Mouse (Mus musculus): ENCODE data around the gene Pdxp. TPM values are rescaled to one million over a fixed set of nuclear protein-coding genes. Genes with fewer than 3 reads are reported as not detected.

The Pdxp gene
- polyA plus RNA-seq, 1 experiment = 3.5 TPM

DNA sequence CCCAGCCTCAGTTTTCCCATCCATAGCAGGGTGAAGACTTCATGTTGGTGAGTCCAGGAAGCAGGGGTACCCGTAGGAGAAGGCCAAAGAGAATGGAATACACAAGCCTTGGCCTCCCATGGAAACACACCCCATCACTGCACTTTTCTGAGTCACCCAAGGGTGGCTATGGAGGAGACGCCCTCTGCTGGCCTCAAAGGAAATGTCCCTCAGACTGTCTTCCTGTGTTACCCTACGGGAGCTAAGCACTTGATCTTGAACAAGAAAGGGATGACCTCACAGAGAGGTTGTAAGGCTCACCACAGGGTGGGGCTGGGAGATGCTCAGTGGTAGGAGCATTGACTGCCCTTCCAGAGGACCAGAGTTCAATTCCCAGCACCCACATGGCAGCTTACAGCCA lies 17.9 kb downstream of the Pdxp start:
- DNase-seq = no peak

DNA sequence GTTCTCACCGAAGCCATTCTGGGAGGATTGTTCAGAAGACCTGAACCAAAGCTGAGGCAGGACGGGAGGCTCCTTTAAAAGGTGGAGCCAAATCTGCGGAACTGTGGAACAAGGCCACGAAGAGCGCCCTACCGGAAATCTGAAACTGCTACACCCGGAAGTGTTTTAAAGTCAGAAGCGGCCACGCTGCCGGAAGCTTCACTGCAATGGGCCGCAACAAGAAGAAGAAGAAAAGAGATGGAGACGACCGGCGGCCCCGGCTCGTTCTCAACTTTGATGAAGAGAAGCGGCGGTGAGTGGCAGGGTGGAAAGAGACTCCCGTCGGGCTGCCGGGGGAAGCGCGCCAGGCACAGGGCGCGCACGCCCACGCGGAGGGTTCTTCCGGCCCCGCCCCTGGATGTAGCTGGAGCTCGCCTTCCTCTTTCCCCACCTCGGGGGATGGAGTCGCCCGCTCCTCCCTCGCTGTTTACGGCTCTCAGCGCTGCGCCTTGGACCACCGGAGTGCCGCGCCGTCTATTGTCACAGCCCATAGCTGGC lies 21.1 kb downstream of the Pdxp start, which contains the start of gene Nol12:
Gene Nol12, plus strand, starts transcription at position 150 of the 537 bp plus-strand sequence.
- H3K4me1 ChIP-seq (ENCODE audit: control insufficient read depth, insufficient read depth, low read length) = 0 out of 2 replicates have a peak, but pooled peaks cover 2% of the 10 kb centered on the region
- DNase-seq = peak; percentile 79
- TF ChIP-seq POLR2A (IDR thresholded peaks at IDR 0.05; ENCODE audit: borderline replicate concordance, extremely low read depth, low read depth, low read length) = peak; percentile 79; the same call in 1 of the 2 replicates
- no peak for TF ChIP-seq CTCF (IDR thresholded peaks at IDR 0.05; ENCODE audit: insufficient read depth, low read length)
- H3K4me3 ChIP-seq (replicated peaks; ENCODE audit: extremely low read depth, low read depth, low read length) = peak within 1 kb of the TSS; percentile 83
- WGBS = under 1% methylated on average over 42 of the region's 42 CpGs

More for the DNA sequence above, 17.9 kb downstream of the Pdxp start:
- TF ChIP-seq POLR2A (IDR thresholded peaks at IDR 0.05; ENCODE audit: borderline replicate concordance, extremely low read depth, low read depth, low read length) = no peak
- peak; percentile 79 for TF ChIP-seq CTCF (IDR thresholded peaks at IDR 0.05; ENCODE audit: insufficient read depth, low read length)
- WGBS = 4% methylated on average over 3 of the region's 3 CpGs
- peaks cover 8% of the 10 kb centered on the region for H3K4me1 ChIP-seq (ENCODE audit: control insufficient read depth, insufficient read depth, low read length)
- no peak overlapping the region for H3K4me3 ChIP-seq (replicated peaks; ENCODE audit: extremely low read depth, low read depth, low read length)

DNA sequence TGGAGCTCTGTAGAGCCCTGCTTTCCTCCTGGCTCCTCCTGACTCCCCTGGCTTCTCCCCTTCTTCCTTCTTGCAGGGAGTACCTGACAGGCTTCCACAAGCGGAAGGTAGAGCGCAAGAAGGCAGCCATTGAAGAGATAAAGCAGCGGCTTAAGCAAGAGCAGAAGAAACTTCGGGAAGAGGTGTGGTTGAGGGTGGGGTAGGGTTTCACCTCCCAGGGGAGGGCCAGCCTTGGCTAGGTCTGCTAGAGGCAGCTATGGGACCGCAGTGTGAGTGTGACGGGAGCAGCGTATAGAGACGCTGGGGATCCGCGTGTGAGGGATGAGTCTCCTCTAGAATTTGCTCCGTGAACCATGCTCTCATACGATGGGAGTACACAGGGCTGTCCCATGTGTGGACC lies 22.7 kb downstream of the Pdxp start:
- Histone ChIP-seq H3K4me3 (replicated peaks; ENCODE audit: extremely low read depth, low read depth, low read length) (no peak overlapping the region), H3K4me1 (ENCODE audit: control insufficient read depth, insufficient read depth, low read length) (0 out of 2 replicates have a peak, but pooled peaks cover 2% of the 10 kb centered on the region)
- 87% methylated on average over 12 of the region's 12 CpGs for WGBS
- DNase-seq = no peak
- TF ChIP-seq CTCF (IDR thresholded peaks at IDR 0.05; ENCODE audit: insufficient read depth, low read length) (no peak), POLR2A (IDR thresholded peaks at IDR 0.05; ENCODE audit: borderline replicate concordance, extremely low read depth, low read depth, low read length) (no peak)

DNA sequence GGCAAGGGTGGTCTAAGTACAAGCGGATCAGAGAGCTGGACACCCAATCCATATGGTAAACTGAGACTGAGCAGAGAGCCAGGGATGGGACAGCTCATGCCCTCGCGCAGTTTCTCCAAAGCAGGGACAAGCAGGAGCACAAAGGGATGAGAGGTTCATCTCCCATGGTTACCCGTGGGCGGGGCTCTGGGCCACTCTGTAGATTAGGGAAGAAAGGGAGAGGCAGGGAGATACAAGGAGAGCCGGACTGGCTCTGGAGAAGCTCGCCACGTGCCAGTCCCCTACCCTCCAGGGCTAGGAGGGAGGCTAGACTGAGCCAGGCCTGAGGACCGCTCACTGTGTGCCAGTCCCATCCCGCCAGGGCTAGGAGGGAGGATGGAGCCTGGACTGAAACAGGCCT lies 23.6 kb downstream of the Pdxp start:
- H3K4me3 ChIP-seq (replicated peaks; ENCODE audit: extremely low read depth, low read depth, low read length) = no peak overlapping the region
- DNase-seq = no peak
- WGBS = 86% methylated on average over 10 of the region's 10 CpGs
- 0 out of 2 replicates have a peak, but pooled peaks cover 2% of the 10 kb centered on the region for H3K4me1 ChIP-seq (ENCODE audit: control insufficient read depth, insufficient read depth, low read length)
- TF ChIP-seq CTCF (IDR thresholded peaks at IDR 0.05; ENCODE audit: insufficient read depth, low read length) (no peak), POLR2A (IDR thresholded peaks at IDR 0.05; ENCODE audit: borderline replicate concordance, extremely low read depth, low read depth, low read length) (no peak)

DNA sequence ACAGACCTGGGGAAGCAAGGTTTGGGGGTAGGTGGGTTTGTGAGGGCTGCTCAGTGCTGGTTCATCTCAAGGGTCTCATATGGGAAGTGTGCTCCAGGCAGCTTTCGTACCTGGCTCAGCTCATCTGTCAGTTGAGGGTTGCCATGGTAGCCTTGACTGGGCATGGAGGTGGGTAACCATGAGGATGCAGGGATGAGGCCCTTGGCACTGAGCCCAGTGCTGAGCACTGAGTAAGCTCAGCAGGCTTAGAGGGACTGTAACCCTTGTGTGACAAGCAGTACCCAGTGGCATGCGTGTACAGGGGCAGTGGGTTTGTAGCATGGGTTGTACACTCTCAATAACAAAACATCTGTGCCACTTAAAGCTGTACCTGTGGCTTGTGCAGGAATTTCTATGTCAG lies 24.2 kb downstream of the Pdxp start:
- H3K4me3 ChIP-seq (replicated peaks; ENCODE audit: extremely low read depth, low read depth, low read length) = no peak overlapping the region
- no peak for TF ChIP-seq POLR2A (IDR thresholded peaks at IDR 0.05; ENCODE audit: borderline replicate concordance, extremely low read depth, low read depth, low read length)
- no peak for TF ChIP-seq CTCF (IDR thresholded peaks at IDR 0.05; ENCODE audit: insufficient read depth, low read length)
- DNase-seq = no peak
- WGBS = 91% methylated on average over 2 of the region's 2 CpGs
- 0 out of 2 replicates have a peak, but pooled peaks cover 2% of the 10 kb centered on the region for H3K4me1 ChIP-seq (ENCODE audit: control insufficient read depth, insufficient read depth, low read length)

DNA sequence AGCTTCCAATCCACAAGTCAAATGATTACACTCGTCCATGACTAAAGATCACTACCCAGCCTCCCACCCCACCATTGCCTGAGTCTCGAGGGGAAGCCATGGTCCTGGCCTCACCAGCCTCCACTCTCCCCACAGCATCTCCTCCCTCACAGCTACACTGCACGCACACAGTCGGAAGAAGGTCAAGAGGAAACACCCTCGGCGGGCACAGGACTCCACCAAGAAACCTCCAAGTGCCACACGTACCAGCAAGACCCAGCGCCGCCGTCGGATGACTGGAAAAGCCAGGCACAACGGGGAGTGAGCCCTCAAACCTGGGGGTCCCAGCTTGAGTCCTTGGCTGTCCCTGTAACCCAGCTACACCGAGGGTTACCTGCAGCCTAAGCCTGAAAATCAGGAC lies 26.6 kb downstream of the Pdxp start:
- Histone ChIP-seq H3K4me3 (replicated peaks; ENCODE audit: extremely low read depth, low read depth, low read length) (no peak overlapping the region), H3K4me1 (ENCODE audit: control insufficient read depth, insufficient read depth, low read length) (0 out of 2 replicates have a peak, but pooled peaks cover 2% of the 10 kb centered on the region)
- TF ChIP-seq CTCF (IDR thresholded peaks at IDR 0.05; ENCODE audit: insufficient read depth, low read length) = no peak
- TF ChIP-seq POLR2A (IDR thresholded peaks at IDR 0.05; ENCODE audit: borderline replicate concordance, extremely low read depth, low read depth, low read length) = no peak
- no peak for DNase-seq
- 90% methylated on average over 13 of the region's 13 CpGs for WGBS

DNA sequence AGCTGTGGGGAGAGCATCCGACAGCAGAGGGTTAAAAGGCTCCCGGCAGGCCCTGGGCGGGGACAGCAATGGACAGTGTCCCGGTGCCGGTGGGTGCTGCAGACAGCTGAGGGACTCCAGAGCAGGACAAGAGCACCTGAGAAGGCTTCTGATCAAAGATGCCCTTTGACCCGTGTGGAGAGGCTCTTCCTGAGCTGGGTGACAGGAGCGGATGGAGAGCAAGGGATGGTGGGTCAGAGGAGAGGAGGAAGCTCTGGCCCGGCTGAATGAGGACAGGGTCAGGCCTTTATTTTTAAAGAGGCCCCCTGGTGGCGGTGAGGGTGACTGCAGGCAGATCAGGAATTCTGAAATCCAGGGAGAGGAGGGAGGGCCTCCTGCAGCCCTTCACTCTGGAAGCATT lies 28.9 kb downstream of the Pdxp start:
- peak; percentile 80 for DNase-seq
- Histone ChIP-seq H3K4me1 (ENCODE audit: control insufficient read depth, insufficient read depth, low read length) (no peaks in the 10 kb centered on the region), H3K4me3 (replicated peaks; ENCODE audit: extremely low read depth, low read depth, low read length) (peak overlapping the region; percentile 59)
- 7% methylated on average over 9 of the region's 9 CpGs for WGBS
- TF ChIP-seq CTCF (IDR thresholded peaks at IDR 0.05; ENCODE audit: insufficient read depth, low read length) = peak; percentile 74
- no peak for TF ChIP-seq POLR2A (IDR thresholded peaks at IDR 0.05; ENCODE audit: borderline replicate concordance, extremely low read depth, low read depth, low read length)

DNA sequence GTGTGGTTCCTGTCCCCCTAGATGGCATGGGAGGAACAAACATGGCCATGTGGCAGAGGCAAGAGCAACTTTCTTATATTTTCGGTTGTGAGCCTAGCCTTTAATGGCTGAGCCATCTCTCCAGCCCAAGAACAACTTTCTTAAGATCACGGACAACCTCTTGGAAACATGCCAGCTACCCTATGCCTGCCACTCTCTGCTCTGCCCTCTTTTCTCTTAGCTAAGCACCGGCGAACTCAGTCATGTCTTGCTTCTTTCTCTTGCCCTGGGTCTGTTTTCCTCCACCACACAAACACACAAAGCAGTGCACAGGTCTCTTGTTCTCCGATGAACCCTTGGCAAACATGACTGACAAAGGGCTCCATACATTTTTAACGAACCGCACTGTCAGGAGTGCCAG lies 32.5 kb downstream of the Pdxp start:
- Histone ChIP-seq H3K4me1 (ENCODE audit: control insufficient read depth, insufficient read depth, low read length) (no peaks in the 10 kb centered on the region), H3K4me3 (replicated peaks; ENCODE audit: extremely low read depth, low read depth, low read length) (no peak overlapping the region)
- TF ChIP-seq CTCF (IDR thresholded peaks at IDR 0.05; ENCODE audit: insufficient read depth, low read length) (no peak), POLR2A (IDR thresholded peaks at IDR 0.05; ENCODE audit: borderline replicate concordance, extremely low read depth, low read depth, low read length) (no peak)
- WGBS = 69% methylated on average over 7 of the region's 7 CpGs
- DNase-seq = no peak

DNA sequence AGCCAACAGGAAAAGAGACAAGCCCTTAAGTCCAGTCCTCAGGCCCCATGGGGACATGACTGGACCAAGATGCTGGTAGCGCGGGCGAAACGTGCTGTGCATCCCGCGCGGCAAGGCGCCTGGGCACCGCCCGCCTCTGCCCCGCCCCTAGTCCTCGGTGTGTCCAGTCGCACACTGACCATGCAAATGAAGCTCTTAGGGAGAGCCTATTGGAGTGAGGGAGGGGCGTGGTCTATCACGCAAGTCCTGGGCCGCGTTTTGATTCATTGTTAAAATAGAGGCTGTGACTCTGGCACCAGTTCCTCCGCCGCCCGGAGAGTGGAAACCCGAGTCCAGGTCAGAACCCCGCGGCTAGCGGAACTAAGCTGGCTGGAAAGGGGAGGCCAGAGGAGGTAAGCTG lies 33.9 kb downstream of the Pdxp start, which contains the start of gene Triobp:
Gene Triobp, plus strand, starts transcription at position 68 of the 400 bp plus-strand sequence.
- H3K4me1 ChIP-seq (ENCODE audit: control insufficient read depth, insufficient read depth, low read length) = no peaks in the 10 kb centered on the region
- H3K4me3 ChIP-seq (replicated peaks; ENCODE audit: extremely low read depth, low read depth, low read length) = no peak within 1 kb of the TSS
- peak; percentile 70 for DNase-seq

DNA sequence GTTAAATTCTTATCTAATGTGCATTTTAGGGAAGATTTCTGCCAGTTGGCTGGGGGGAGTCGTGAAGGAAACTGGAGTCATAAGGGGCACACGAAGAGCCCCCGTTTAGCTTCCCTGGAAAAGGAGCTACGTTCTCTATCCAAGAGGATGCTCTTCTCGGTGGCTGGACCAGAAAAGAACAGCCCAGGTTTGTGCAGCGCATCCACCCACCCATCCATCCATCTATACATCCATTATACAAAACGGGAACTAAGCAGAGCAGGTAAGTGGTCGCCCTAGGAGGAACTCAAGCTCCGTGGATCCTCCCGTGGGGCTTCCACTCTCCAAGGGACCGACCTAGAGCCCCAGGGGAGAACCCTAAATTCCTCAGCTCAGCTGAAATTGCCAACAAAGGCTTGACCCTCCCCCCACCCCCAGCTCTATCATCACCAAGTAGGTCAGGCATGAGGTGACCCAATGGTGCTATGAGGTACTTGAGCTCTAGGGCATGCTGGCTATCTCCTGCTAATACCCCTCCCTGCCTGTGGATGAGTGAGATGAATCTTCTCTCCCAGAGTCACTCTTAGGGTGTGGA lies 34.5 kb downstream of the Pdxp start:
- DNase-seq = no peak
- Histone ChIP-seq H3K4me1 (ENCODE audit: control insufficient read depth, insufficient read depth, low read length) (no peaks in the 10 kb centered on the region), H3K4me3 (replicated peaks; ENCODE audit: extremely low read depth, low read depth, low read length) (no peak overlapping the region)
- WGBS = 8% methylated on average over 11 of the region's 11 CpGs
- TF ChIP-seq POLR2A (IDR thresholded peaks at IDR 0.05; ENCODE audit: borderline replicate concordance, extremely low read depth, low read depth, low read length) = no peak
- no peak for TF ChIP-seq CTCF (IDR thresholded peaks at IDR 0.05; ENCODE audit: insufficient read depth, low read length)

More for the DNA sequence above, 33.9 kb downstream of the Pdxp start, which contains the start of gene Triobp:
- WGBS = under 1% methylated on average over 24 of the region's 24 CpGs
- TF ChIP-seq CTCF (IDR thresholded peaks at IDR 0.05; ENCODE audit: insufficient read depth, low read length) = no peak
- no peak for TF ChIP-seq POLR2A (IDR thresholded peaks at IDR 0.05; ENCODE audit: borderline replicate concordance, extremely low read depth, low read depth, low read length)
